Mouse (Mus musculus) adipocyte (in vitro differentiated cells): Measurements from ENCODE around the gene Nlgn1.

Experiments used
- DNase-seq: peaks from one replicate; pipeline ENCODE4 v3.0.0-alpha.2; 2016; ENCODE audit warnings: low spot score

Gene Nlgn1

DNA sequence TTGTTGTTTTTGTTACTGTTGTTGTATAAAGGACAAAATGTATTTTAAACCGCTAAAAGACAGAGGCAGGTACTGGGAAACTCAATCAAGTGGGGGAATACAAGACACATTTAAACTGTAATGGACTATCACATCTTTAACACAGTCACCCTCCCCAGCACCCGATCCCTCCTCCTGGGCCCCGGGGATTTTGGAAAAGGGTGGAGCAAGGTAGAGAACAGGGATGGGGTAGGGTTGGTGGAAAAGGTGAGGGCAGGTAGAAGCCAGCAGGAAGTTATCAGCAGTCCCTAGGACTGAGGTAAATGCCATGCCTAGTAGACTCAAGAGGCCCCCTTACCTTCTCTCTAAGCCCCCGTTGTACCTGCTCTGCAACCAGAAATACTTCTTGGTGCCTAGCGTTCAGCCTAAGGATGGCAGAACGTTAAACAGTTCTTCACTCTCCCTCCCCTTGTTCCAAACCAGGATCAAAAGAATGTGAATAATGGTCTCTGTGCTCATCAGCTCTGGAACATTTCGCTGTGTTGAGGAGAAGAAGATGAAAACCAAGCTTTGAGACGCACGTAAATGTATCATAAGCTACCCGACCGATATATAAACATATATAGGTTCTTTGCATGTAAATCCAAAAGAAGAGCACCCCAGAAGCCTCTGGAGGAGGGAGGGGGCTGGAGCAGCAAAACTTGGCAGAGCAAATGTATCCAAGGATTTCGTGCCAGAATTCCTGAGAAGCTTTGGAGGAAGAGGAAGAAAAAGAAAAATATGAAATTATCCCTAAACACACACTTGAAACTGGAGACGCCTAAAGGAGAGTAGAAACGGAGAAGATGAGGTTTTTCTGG lies at the start of gene Nlgn1:
Gene Nlgn1 (minus strand): TSS at position 61 of the 839 bp plus-strand sequence.
- DNase-seq = no peak

DNA sequence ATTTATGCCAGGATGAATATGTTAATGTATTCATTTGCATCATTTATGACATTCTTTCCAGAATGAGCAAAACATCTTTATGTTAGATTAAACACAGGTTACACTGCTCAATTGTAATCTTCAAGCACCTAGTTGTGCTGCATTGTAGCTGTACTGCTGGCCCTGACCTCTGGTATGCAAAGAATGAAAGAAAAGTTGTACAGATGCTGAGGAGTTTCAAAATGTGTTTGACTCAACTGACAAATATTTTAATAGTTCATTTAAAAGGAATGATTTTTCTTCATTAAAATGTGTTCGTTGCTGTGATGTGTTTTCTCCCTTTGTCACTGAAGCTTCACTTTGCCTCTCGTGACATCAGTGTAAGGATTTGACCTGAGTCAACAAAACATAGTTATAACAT lies 46.0 kb upstream of the Nlgn1 start:
- no peak for DNase-seq

DNA sequence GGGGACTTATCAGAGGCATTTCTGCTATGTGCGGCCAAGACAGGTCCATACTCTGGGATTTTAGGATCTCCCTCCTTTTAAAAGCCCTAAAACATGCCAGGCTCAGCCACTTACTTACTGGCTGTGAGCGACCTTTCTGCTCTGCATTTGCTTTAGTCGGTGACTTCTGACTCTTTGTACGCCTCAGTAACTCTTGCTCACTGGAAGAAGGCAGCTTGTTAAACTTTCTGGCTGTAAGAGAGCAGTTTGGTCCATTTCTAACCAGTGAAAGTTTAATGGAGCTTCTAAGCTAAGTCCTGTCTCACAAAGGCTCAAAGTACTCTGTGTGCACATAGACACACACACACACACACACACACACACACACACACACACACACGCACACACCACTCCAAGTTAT lies 22.8 kb upstream of the Nlgn1 start:
- no peak for DNase-seq

DNA sequence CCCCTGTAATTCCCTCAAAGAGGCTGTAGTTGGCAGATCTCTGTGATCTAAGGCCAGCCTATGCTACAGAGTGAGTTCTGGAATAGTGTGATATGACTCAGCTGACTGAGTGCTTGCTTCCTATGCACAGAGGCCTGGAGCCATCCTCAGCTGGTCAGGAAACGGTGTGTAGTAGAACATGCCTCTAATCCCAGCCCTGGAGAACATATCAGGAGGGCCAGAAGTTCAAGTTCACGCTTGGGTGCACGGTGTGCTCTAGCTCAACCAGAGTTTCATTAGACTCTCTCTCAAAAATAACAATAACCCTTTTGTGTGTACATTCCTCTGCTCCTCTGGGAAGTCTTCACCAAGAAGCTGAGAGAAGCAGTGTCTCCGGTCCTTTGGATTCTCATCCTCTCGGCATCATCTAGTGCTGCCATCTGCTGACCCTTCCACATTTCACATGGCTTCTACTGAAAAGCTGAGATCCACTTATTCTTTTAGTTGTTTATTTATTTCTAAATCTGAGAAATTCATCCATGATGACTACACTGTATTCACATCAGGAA lies 22.3 kb upstream of the Nlgn1 start:
- DNase-seq = no peak

DNA sequence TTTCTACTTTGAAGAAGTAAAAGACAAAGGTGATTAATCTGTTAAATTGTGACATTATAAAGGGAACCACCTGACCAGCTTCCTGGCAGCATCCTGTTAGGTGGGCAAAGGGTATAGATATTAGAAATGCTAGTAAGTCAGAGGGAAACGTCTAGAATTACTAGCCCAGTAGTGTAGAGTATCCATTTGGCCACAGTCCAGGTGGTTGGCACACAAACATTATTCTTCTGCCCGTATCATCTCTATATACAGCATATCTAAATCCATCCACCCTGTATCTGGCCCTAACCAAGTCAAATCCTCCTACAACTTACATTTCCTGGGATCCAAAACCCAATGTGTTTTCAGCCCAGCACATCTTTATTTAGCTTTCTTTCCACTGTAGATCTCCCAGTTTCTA lies 5.2 kb upstream of the Nlgn1 start:
- no peak for DNase-seq

DNA sequence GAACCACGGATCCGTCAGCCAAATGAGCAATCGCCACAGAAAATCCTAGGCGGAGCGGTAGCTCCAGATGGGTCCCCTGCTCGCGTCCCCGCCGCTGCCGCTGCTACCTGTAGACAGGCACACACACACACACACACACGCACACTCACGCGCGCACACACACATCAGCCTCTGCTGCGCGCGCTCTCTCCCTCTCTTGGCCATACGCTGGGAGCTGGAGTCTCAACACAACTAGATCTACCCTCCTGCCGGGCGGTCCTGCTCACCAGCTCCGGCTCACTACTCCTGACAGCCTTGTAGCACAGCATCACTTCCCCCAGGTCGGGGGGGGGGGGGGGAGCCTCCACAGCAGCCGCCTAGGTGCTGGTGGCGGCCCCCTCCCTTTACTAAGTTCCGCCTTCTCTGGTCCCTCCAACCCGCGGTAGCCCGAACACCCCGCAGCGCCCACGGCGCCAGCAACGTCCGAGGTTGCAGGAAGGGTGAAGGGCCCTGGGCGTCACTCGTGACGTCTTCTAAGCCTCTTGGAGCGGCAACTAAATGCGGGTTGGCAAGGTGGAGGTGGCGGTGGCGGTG lies 1.1 kb upstream of the Nlgn1 start:
- no peak for DNase-seq

DNA sequence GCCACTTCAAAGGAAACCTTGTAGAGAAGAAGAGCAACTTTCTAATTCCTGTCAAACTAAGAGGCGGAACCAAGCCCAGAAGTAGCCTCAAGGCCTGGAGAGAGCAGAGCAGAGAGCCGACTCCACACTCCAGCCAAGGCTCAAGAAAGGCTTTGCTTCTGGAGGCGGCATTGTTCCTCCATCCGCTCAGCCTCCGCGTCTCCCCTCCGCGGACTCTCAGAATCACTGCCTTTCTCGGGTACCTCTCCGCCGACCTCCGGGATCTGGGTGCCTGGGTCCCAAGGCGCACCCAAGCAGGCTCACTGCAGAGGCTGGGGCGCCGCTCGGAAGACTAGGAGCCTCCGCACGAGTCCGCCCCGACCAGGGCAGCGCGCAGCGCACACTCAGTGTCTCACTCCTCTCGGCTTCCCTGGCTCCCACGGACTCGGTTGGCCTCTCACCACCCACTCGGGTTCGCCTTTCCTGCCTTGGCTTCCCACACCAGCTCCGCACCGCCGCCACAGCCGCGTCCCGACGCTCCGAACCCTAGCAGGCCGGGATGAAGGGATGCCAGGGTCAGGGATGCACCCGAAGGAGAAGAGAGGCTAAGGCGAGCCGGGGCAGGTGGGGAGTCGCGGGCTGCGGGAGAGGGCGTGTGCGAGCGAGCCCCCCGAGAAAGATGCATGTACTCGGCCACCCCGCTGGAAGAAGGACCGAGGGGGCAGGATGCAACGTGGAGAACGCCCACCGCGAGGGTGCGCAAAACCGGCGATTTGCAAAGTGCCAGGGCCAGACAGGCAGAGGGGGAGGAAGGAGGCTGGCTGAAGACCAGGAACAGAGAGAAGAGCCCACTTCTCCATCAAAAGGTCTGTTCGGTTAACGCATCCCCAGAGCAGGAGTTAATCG lies 841 bp downstream of the Nlgn1 start:
- no peak for DNase-seq

DNA sequence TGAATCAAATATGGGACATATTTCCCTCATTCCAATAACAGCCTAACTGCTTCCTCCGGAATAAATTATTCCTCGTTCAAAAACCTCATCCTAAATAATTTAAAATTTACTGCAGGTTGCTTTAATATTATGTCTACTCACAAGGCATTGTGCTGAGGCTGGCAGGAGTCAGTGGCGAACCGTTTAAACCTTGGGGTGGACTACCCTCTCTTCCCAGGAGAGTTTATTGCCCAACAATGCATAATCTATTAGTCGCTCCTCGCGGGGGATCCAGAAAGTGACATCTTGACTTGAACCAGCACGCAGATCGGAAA lies 1.4 kb downstream of the Nlgn1 start:
- DNase-seq = no peak

DNA sequence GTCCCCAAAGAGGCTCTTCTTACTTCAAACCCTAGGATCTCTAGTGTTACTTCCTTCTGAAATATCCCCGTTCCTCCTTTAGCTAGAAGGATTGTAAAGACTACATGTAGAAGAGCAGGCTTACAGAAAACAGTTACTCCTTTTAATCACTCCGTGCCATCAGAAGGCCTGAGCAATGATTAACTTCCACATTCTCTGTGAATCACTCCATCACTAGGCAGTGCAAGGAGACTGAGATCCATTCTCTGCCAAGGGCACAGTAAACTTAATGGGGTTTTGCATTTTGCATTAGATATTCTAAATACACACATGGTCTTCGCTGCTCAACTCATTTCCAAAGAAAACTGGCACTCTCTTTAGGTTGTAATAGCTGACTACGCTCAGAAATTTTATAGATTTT lies 2.2 kb downstream of the Nlgn1 start:
- DNase-seq = no peak

DNA sequence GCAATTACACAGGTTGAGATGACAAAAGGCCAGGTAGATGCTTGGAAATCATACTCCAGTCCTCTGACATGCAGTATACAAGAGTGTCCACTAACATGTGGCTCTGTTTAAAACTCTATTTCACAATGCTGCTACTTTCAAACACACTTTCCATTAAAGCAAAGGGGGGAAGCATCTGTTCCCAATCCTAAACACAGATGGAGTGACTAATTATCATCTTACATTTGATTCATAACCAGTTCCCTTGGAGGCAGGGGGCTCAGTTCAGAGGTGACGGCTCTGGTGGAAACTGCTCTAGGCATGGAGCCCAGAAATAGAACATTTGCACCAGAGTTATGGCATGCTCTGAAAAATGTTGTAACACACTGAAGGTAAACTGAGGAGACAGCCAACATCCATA lies 7.8 kb downstream of the Nlgn1 start:
- no peak for DNase-seq

DNA sequence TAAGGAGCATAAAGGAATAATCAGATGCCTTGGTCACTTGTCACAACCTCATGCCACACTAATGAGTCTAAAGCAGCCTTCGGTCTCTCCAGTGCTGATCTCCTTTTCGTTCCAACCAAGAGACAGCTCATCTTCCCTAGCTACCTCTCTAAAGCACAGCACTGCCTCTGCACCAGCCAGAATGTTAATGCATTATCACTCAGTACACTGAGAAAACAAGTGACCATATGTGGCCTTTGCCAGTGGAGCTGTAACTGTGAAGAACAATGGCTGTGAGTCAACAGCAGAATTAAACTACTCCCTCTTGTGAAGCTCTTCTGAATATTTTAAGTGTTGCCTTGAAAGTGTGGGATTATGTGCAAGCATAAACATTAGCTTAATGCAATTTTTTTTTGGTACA lies 14.9 kb downstream of the Nlgn1 start:
- DNase-seq = no peak

DNA sequence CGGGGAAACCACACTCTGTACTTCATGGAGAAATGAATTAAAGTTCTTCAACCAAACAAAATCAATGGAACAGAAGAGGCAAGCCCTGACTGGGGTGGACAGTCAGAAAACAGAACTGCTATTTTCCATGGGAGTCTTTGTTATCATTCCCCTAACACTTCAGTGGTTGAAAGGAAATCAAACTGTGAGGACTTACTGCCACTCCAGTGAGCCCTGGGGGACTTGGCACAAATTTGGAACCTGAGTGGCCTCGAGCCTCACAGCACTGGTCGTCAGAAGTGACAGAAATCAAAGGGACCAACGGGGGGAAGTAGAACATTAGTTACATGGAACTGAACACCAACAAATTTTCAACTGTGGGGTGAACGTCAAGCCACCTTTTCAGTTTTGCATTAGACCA lies 34.4 kb downstream of the Nlgn1 start:
- DNase-seq = no peak

DNA sequence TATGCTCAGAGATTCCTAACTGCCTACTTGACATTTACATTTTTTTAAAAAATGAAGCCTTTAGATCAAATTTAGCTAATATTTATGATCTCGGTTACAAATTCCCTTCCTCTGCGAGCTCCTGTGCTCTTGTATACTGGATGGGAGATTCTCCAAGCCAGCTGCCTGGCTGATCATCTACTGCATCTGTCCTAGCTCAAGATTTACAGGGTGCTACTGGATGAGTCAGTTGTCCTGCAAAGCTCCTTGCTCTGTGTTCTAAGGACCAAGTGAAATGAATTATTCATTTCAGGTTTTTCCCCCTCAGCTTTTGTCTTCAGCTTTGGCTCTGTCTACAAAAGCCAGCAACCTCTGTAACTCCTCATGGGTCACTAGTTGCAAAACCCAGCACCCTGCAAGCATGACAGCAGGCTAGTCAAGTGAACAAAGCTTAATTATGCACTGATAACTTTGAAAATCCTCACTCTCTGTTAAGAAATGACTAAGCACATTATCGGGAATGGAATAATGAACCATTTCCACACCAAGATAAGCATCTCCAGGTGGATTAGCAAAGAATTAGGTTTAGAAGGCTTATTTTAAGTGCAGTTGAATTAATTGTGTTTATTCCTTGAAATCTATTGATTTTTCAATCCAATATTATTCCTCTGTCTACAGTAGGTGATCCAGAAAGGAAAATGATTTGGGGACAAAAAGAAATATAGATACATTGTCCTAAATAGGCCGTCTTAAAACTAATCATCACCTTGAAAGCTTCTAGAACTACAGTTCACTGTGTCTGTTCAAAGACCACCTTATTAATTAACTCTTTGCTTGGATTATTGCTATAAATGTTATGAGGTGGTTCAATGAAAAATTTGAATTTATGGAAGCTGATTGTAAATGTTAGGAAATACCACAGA lies 61.1 kb downstream of the Nlgn1 start:
- DNase-seq = no peak

DNA sequence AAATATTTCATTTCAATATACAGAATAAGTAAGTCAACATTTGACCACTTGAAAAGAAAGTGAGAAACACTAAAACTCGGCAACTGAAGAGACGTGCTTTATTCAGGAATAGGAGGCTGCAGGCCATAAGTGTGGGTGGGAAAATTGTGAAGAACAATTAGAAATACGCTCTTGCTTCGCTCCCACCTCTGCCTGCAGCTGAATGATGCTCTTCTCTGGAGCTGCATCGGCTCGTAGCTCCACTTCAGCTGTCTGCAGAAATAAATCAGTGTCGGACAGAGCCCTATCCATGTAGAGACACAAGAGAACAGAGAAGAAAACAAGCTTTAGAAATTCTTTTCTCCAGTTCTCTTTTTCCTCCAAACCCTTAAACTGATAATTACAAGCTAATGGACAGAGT lies 85.7 kb downstream of the Nlgn1 start:
- no peak for DNase-seq

DNA sequence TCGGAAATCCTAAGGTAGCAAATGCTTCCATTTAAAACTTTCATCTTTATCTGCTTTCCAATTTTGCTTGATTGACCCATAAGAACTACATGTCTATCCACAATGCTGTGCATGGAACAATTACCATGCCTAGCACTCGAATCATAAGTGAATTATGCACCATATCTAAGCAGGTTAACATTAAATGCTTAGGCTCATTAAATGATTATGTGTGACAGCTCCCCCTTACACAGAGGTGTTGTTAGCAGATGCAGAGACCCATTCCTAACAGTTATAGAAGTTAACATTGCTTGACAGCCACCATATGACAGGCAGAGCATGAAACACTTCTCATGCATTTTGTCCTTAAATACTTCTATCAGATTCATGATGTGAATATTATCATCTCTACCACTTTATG lies 89.0 kb downstream of the Nlgn1 start:
- no peak for DNase-seq

DNA sequence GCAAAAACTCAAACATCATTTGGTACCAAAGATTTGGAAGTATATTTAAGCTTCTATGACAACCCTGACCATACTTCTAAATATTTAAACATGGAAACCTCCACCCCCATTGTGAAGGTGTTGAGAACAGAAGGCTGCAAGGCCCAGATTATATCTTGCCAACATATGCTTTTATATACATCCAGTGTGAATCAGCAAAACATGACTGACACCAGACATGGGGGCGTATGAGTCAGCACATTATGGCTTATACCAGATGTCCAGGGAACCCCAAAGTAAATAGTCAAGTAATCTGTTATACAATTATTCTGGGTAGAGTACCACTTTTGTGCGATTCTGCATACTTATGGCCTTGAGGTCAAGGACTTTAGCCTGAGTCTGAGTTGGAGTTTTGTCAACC lies 102.3 kb downstream of the Nlgn1 start:
- no peak for DNase-seq

DNA sequence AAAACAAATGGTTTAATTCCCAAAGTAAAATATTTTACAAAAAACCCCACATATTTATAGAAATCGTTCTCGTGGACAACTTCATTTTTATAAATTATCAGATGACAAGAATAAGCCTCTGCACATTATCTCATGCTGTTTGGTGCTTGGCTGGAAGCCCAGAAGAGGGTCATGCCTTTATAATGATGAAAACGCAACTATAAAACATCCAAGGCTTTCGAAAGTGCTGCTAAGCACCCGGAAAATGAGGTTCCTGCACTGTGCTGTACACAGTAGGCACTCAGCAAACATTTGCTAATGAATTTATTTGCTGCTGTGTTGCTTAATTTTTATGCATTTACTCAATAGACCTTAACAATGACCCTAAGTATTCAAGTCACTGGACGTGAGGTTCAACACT lies 103.4 kb downstream of the Nlgn1 start:
- DNase-seq = peak; percentile 5

DNA sequence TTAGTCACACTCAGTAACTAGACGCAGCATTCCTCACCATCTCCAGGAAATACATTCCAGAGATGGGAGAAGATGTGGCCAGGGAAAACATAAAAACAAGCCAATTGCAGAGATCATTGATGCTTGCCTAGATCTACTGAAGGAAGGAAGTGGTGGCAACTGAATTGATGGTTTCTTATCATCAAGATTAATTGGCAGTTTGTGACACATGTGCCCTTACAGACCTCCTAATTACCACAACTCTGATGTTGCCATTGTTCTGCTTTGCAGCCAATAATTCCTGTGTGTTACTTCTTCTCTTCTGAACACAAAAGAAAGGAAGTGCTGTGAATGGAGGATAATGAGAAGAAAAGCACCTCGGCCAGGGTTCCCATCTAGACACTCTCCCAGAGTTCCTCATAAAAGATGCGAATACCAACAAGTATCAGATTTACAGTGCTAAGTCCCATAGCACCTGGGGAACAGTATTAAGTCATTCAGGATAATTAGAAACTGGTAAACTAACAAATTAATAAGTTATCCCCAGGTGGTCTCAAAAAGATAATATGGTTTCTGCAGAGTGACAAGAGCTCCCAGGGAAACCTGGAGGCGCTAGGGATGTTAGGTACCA lies 104.0 kb downstream of the Nlgn1 start:
- no peak for DNase-seq

DNA sequence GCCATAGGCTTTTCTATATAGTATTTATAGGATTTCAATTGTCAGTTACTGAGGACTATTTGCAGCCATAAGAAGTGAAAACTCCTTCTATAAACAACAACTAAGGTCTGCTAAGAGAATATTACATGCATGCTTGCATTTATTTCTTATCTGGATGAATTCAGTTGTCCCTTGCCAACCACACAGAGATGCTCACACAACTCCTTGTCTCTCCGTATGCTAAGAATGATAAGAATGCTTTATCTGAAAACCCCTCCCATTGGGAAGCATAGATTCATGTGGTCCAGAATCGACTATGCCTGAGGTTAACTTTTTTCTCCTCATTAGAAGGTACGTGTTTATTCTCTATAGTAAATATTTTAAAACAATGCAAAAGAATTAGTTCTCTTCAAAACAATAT lies 108.8 kb downstream of the Nlgn1 start:
- no peak for DNase-seq

DNA sequence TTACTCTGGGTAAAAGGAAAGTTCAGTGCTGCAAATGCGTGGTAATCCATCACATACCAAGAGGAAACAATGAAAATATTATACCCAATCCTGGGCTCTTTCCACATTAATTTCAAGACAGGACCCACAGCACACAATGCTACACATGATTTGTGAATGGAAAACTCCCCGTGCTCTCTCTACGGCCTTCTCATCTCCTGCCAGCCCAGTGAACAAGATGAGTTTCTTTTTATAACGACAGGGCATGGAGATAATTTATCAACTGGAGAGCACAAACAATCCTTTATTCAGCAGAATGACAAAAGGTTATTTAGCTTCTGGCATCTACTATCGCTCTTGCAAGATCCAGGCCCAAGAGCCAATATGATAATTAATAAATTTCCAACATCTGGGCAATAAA lies 116.0 kb downstream of the Nlgn1 start:
- no peak for DNase-seq

DNA sequence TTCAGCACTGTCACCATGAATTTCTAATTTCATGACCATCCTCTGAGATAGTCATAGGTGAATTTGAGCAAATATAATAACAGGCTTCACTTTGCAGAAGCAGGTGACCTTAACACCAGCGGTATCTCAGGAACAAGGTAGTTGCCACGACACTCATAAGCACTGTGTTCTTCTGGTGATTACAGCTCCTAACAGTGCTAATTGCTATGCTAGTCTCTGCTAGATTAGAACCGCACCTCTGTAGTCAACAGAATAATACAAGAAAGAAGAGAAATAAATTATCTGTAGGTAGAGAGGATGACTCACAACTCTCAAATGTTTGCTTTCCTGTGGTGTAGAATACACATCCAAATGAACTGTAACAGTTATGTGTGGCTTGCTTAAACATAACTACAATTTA lies 129.6 kb downstream of the Nlgn1 start:
- DNase-seq = no peak
